Mouse (Mus musculus) forebrain, embryonic 13.5 days (tissue): ENCODE measurements at regions not wholly inside any gene's neighbourhood (a gene's known extent, or its start where the extent isn't known, plus 50 kb on each side); places are given as distances from the start of the nearest gene placed in this dataset.

Source experiments
- ATAC-seq: fragments of 200-750 bp; cut with Nextera tagmentation; 2 replicates; pipeline ENCODE4 v1.8.0; 2017
- H3K27ac ChIP-seq: fragments of 300-500 bp; sonication (generic); 2 replicates; pipeline ENCODE4 v1.5.1; 2015; ENCODE audit warnings: inconsistent platforms, mild to moderate bottlenecking, moderate library complexity
- H3K27me3 ChIP-seq: fragments of 300-500 bp; sonication (generic); 2 replicates; pipeline ENCODE4 v1.6.1; 2015; ENCODE audit warnings: mild to moderate bottlenecking, inconsistent platforms
- H3K36me3 ChIP-seq: fragments of 300-500 bp; sonication (generic); 2 replicates; pipeline ENCODE4 v1.6.1; 2015; ENCODE audit warnings: mild to moderate bottlenecking, inconsistent platforms; ENCODE audit not compliant: poor library complexity, severe bottlenecking
- H3K4me1 ChIP-seq: fragments of 300-500 bp; sonication (generic); 2 replicates; pipeline ENCODE4 v1.6.1; 2015; ENCODE audit warnings: inconsistent platforms
- H3K4me2 ChIP-seq: fragments of 300-500 bp; sonication (generic); 2 replicates; pipeline ENCODE4 v1.6.1; 2015; ENCODE audit warnings: inconsistent platforms, mild to moderate bottlenecking, moderate library complexity
- H3K4me3 ChIP-seq: fragments of 300-500 bp; sonication (generic); 2 replicates; pipeline ENCODE4 v1.5.1; 2015; ENCODE audit warnings: mild to moderate bottlenecking, inconsistent platforms
- H3K9ac ChIP-seq: fragments of 300-500 bp; sonication (generic); 2 replicates; pipeline ENCODE4 v1.6.1; 2015; ENCODE audit warnings: mild to moderate bottlenecking, inconsistent platforms
- H3K9me3 ChIP-seq: fragments of 300-500 bp; sonication (generic); replicated peaks from 2 replicates; pipeline ENCODE4 v1.6.1; 2016; ENCODE audit warnings: inconsistent platforms
- WGBS: fragments of 180-500 bp; shearing (Covaris S2); methylation state at CpG from one replicate; pipeline ENCODE4 v1.1.7; 2015; 5-methylcytosine and 5-hydroxymethylcytosine counted together

- H3K36me3 ChIP-seq, result no peaks in the 10 kb centered on the region
- H3K4me3 ChIP-seq, result no peak overlapping the region
- WGBS, result 73% methylated on average over 18 of the region's 18 CpGs
- no peak overlapping the region for H3K4me2 ChIP-seq
- H3K4me1 ChIP-seq, result peaks cover 15% of the 10 kb centered on the region
- no peaks in the 10 kb centered on the region for H3K9me3 ChIP-seq
- ATAC-seq, result no peak
- H3K27me3 ChIP-seq, result no peaks in the 10 kb centered on the region
- H3K9ac ChIP-seq, result no peak overlapping the region
- H3K27ac ChIP-seq, result 0 out of 2 replicates have a peak overlapping the region, but pooled peaks have one; percentile 14
Observed at GRCm38 (mm10) chr4:140297912-140298620, 51.5 kb upstream of the Igsf21 start.
